Mouse (Mus musculus) cerebellum, adult 11-12 months (tissue): Measurements from ENCODE around the gene Cldnd1.

Source experiments
- DNase-seq: peaks from one replicate; pipeline ENCODE4 v3.0.0; 2022

Cldnd1 gene

DNA sequence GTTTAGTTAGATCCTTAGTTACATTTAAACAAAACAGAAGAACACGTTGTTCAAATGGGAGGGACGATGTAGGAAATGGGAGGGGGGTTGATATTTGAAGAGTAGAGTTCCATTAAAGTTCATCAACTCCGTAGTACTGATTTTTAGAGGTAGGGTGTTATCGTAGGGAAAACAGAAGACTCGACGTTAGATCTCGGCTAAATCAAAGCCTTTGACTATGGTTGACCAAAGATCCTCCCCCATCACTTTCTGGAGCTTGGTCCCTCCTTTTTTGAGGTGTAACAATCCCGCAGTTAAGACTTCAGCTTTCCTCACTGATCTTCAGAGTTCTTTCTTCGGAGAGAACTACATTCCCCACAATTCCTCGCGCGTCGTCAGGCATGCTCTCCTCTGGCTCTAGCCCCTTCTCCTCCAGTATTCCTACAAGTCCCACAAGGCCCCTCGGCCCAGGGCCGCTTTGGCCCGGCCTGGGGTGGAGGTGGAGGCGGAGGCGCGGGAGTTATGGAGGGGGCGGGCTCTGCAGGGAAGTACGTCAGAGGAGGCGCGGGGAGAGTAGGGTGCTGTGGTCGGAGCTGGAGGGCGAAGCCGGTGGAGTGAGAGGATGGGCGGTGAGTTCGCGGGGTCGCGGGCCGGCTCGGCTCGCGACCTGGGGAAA lies at the start of gene Cldnd1:
Gene Cldnd1, plus strand, starts transcription at position 434 of the 655 bp plus-strand sequence.
- peak; percentile 97 for DNase-seq

DNA sequence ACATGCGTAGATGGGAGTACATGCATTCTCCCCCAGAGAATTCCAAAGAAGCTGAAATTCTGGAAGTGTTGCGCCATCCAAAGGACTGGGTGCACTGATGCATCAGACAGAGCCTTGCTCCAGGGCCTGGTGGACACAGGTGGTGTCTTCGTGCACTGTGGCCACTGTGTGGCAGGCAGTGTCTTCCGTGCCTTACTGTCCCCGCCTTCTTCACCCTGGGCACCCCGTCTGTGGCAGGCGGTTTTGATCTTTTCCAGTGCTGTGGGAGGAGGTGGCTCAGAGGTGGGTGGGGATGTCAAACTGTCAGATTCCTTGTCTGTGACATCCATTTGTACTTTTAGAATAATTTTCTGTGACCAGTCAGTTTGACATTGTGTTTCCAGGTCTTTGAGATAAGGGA lies 49.0 kb upstream of the Cldnd1 start:
- no peak for DNase-seq

DNA sequence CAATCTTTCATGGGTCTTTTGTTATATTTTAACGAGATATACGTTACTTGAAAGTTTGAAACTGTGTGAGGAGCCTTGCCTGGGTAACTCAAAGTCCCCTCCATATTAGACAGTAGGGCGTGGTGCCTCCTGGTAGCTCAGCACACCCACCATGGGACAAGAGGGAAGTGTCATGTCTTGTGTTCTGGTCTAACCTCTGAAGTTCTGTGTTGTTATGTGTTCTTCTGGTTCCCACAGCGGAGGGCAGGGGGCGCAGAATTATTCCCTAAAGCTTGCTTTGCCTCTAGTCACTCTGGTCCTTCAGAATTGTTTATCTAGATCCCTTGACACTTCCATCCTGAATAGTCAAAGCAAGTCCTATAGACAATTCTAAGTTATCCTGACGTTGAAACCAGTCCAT lies 45.7 kb upstream of the Cldnd1 start:
- no peak for DNase-seq

DNA sequence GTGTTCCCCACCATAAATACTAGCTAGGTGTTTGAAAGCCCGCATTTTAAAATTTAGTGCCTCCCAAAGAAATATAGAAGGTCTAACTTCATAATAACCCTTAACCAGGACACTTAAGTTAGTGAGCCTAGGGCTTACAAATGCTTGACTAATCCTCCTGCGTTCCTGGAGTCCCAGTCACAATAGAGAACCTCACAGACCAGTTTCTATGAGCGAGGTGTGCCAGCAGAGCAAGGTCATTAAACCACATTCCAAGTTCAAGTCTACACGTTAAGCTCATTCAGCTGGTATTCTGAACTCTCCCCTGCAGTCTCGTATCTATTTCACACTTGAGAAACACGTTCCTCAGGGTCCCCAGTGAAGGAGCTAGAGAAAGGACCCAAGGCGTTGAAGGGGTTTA lies 44.8 kb upstream of the Cldnd1 start:
- no peak for DNase-seq

DNA sequence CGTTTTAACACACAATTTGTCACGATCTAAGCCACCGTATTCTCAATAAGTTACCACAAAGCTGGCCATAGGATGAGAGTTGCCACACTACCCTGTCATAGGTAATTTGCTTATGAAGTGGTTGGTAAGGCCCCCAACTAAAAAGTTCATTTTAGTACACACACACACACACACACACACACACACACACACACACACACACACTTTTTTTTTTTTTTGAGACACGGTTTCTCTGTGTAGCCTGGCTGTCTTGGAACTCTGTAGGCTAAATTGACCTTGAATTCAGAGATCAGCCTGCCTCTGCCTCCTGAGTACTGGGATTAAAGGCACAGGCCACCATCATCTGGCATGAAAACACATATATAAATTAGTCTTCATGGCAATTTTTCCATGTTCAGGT lies 43.8 kb upstream of the Cldnd1 start:
- no peak for DNase-seq

DNA sequence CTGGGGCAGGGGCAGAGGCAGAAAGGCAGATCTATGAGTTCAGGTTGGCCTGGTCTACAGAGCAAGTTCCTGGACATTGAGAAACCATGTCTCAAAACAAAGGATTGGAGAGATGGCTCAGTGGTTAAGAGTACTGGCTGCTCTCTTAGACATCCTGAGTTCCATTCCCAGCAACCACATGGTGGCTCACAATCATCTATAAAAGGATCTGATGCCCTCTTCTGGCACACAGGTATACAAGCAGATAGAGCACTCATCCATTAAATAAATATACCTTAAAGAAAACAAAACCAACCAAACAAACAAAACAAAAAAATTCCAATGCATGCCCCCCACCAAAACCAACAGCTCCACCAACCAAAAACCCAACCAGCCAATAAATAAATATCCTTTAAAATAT lies 43.2 kb upstream of the Cldnd1 start:
- DNase-seq = no peak

DNA sequence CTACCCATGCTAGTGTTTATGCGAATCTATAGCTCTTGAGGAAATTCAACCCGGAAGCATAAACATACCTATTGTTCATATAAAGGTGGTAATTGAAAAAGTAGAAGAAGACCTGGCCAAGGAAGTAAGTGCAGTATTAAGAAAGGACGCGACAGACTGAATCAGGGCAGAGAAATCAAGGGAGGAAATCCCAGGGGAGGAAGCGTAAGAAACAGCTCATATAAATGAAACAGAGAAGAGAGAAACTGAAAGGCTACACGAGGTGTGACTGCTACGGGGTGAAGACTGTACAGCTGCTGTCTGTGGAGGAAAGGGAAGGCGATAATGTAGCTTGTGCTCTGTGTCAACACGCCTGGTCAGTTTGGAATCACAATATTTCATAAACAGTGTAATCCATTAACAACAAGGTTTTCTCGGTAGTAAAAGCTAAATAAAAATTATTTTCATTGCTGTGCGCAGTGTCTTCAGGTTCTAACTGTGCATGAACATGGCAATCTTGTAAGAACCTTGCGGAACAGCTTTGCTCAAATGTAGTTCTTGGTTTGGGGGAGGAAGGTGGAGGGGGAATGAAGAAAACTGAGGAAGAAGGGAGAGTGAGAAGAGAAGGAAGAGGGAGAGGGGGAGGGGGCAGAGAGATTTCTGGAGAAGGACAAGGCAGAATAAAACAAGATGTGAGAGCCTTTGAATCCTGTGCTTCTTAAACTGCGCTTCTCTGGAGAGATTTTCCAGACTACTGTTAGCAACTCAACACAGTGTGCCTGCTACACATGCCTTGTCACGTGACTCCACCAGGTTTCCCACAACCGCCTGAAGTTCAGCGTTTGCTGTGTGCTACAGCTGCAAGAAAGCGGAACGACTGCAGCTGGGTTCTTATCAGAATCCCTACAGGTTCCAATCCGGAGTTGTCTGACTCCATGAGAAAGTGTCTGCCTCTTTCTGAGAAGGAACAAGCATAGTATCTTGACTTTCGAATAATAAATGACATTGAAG lies 41.9 kb upstream of the Cldnd1 start:
- DNase-seq = no peak

DNA sequence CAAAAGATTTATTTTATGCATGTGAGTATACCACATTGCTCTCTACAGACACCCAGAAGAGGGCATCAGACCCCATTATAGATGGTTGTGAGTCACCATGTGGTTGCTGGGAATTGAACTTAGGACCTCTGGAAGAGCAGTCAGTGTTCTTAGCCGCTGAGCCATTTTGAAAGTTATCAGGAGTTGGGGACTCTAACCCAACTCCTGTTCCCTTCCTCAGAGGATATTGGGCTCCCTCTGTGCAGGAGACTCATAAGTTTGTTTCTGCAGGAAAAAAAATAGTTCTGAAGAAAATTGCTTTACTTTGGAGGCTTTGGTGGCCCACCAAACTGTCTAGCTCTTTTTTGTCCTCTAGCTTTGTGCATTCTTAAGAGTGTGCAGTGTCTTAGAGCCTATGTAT lies 39.2 kb upstream of the Cldnd1 start:
- no peak for DNase-seq

DNA sequence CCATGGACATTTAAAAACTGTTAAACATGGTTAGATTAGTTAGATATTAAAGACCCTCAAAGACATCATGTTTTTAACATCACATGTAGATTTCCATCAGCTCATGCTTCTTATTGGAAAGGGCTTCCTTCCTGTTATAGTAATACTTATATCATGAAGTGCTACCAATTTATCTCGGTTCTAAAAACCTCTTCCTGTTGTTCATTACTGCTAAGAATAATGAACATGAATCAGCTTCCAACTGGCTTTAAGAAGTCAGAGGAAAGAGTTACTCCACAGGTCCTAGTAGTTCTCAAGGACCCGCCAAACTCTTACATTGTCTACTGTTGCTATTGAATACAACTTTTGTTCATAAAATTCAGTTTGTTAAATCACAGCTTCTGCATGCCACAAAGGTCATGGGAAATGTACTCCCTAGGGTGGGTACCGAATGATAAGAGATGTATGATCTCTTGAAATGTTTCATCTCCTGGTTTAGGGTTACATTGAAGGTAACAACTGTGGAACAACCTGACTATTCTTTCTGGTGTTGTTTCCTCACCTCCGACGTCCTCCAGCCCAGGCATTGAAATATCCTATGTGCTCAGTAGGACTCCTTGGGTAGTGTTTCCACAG lies 38.0 kb upstream of the Cldnd1 start:
- no peak for DNase-seq

DNA sequence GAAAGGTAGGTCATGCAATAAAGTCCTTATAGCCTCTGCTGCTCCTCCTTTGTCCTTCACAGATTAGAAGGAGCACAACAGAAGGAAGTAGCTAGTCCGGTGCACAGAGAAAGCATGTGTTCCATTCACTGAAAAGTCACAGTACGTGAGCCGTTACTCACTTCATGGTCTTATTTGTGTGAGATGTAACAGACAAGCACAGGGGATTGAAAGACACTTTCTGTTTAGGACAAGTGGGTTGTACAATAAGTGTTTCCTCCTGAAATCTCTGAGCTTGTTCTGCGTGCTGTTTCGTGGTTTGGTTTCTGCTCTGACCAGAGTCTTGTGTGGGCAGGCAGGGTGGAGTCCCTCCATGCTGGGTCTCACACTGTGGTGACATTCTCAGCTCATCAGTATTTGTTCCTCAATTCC lies 37.4 kb upstream of the Cldnd1 start:
- no peak for DNase-seq

DNA sequence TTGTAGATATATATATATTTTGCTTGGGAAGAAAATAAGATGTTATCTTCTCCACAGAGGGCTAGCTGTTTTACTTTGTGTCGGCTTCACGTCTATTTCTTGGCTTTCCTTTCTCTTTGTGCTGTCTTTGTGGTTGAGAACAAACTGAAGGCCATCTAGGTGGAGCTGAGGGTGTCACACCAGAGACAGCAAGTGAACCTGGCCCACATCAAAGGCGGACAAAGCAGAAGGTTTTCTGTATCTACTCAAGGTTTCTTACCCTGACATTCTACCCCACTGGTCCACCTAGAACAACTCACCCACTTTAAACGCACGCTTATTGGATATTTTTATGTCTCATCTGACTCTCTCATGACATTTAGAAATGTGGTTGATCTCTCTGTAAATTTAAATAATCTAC lies 33.6 kb upstream of the Cldnd1 start:
- no peak for DNase-seq

DNA sequence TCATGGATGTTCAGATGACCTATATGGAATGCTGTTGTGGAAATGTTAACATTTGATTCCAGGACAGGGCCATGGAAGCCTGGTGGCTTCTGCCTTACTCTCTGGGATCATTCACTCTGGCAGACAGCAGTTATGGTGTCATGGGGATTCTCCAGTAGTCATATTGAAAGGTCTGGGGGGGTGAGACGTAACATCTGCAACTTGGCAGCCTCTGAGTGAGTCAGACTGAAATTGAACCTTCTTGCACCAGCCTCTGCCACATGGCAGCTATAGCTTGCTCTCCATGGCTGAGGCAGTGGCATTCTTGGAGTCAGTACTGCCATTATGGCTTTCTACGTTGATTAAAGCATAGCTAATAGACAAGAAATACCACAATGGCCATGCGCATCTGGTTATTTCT lies 30.9 kb upstream of the Cldnd1 start:
- DNase-seq = no peak

DNA sequence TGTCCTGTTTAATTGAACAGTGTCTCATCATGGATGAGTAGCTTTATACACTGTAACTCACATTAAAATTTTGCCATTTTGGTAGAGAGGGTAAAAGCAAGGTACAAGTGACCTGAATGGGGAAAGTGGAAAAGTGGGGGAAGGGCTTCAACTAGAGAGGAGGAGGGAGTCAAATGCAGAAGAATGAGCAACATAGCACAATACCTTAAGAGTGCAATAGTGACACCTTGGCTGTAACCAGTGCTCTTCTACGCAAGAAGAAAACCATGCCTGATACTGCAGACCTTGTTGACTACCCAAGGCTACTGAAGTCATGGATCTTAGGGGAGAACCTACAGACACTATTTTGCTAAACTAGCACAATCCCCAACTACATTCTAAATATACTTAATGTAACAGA lies 30.4 kb upstream of the Cldnd1 start:
- DNase-seq = no peak

DNA sequence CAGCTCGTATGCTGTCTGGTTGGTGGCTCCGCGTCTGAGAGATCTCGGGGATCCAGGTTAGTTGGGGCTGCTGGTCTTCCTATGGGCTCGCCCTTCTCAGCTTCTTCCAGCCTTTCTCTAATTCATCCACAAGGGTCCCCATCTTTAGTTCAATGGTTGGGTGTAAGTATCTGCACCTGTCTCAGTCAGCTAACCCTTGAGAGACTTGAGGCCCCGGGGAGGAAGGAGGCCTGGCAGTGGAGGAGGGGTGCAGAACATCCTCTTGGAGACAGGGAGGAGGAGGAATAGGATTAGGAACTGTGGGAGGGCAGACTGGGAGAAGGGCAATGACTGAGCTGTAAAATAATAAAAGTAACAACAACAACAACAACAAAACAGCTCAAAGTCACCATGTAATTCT lies 27.5 kb upstream of the Cldnd1 start:
- no peak for DNase-seq

DNA sequence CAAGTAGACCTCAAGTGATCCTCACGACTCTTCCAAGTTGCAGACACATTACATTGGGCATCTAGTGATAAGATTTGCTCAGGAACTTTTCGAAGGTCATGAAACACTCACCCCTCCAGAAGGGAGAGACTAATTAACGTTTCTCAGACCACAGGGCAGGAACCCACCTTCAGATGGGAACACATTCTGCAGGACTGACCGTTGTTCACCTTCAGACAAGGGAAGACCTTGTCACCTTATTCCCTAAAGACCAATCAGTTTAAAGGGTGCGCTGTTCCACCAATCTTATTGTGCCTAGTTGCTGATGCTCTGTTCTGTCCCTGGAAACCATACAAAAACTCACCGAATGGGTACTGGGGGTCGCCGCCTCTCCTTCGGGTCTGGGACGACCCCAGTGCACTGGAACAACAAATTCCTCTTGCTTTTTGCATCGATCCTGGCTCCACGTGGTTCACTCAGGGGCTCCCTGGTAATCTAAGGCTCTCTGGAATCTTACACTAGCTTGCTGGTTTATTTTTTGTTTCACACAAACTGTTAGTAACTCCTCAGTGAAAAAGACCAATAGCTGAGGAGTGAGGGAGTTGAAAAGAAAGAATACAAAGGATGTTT lies 26.8 kb upstream of the Cldnd1 start:
- DNase-seq = no peak

DNA sequence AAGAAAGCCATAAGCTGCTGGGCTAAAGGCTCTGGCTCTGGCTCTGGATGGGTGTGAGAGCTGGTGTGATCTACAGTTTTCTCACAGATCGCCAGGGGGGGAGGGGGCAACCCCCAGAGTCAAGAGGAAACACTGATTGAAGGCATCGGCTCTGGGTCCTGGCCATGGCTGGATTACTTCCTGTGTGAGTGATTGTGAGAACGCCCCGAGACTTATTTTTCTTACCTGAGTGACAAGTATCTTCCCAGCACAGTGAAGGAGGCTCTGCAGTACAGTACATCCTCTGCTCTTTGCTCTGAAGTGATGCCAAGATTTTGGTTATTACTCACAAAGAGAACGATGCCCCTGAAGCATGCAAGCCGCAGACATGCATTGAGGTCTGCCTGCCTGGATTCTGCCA lies 25.9 kb upstream of the Cldnd1 start:
- DNase-seq = no peak

DNA sequence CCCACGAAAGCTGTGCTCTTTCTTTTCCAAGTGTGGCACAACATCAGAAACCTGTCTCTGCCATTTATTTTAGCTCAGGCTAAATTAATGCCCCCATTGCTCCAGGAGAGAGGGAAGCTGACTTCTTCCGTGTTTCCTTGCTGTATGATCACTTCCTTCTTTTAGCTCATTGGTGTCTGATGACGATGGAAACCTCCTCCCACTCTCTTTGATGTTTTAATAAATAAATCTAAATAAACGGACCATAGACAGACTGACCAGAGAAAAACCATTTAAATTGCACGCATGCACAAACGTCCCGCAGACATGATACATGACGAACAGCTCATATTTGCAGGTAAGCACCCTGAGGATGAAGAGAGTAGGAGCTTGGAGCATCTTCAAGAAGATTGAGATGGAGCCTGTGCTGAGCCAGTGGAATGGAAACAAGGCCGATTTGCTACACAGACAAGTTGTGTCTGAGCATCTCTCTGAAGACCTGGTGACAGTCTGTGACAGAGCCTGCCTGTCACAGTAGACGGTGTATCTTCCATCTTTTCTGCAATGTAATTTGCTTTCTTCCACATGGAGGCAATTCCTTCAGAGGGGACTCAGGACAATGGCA lies 25.3 kb upstream of the Cldnd1 start:
- no peak for DNase-seq

DNA sequence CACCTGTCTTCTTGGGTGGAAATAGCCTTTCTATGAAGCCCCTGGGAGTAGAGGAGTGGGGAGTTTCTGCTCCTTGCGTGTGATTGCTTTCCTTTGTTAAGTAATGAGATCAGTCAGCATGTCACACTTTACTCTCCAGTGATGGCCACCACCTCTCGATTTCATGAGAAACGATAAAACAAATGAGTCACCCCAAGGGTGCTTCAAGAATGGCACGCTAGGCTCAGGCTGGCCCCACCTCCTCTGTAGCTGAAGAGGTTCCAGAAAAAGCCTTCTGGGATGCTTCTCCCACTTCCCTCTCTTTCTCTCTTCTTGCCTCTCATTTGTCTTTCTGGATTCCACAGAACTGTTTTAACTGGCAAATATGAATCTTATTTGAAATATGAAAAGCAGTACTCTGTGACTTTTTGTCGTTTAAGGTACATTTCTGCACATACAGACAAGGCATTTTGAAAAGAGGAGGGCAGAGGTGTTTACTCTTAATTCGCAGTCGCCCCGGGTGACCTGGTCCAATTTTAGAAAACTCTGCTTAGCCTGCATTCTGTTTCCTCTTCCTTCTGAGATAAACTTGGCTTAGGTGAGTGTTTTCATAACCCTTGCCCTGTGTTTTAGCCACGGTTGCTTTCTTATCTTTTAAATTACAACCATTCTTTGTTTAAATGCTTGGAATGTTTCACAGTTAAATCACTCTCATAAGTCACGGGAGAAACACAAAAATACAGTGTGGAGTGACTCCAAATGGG lies 24.2 kb upstream of the Cldnd1 start:
- DNase-seq = no peak

DNA sequence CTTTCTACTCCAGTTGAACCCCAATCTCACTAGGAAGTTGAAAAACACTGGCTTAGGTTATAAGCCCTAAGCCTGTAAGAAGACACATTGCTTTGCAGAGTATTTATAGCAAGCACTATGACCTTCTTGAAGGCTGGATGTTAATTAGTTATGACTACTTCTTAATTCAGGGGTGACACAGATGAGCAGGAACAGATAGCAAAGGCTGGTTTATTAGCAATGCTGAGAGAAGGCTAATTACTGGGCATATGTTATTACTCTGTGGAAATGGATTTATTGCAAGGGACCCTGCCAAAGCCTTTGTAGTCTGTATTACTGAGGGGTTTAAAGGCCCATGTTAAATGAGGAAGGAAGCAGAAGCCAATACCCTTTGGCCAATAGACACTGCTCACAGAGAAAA lies 22.7 kb upstream of the Cldnd1 start:
- DNase-seq = no peak

DNA sequence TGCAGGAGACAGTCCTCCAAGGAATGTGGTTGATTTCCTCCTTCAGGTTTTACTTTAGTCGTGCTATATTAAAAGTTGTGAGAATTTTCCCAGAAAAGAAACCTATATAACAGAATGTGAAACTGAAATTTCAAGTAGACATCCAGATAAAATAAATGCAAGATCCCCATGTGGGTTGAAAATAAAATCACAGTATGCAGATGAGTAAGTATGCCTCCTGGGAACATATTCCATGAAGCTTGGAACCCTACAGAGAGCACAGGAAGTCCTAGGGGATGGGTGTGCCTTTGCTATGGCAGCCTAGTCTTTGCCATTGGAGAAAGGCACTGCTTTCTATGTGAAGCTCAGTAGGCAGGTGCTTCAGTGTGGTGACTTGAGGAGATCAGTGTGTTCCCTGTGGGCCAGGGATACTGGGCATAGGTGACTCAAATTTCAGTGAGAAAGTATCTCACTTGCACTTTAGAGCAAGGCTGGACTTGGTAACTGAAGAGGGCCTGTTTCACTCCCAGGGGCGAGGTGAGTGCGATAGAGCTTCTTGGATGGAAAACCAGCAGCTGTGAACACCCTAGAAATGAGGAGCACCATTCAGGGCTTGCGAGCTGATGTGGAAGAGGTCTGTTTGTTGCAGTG lies 20.3 kb upstream of the Cldnd1 start:
- DNase-seq = no peak

DNA sequence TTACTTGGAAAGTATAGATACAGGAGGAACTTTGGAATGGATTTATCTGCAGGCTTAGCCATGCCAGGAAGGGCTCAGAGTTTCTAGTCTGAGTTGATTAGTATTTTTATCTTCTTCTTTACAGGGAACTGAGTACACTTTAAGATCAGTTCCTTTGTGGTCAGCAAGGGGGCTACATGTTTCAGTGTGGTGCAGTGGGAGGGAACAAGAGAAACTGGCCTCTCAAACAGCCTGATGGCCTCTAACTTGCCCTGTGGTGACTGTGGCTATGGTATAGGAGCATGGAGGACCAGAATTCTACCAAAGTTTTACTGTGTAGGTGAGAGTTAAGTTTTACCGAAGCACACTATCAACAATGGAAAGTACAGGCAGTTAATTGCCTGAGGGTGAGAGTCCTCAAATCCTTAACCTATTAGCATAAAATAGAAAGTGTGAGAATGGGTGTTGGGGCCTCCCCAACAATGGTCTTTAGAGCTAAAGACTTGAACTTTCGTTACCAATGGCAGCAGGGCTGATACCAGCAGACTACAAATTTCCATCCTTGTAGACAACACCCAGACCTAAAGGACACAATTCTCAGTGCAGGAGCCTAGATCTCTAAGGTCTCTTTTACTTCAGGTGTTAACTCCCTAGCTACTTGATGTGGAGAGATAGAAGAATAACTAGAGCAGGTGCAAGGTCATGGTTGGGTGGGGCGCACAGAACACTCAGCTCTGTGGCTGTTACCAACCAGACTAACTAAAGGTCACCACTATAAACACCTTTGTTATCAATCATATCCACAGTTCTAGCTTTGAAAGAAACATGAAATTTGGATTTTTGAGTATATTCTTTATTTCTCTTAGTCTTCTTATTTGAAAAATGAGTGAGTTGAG lies 18.9 kb upstream of the Cldnd1 start:
- no peak for DNase-seq
